Mouse (Mus musculus) left cerebral cortex, postnatal 14 days (tissue): Measurements from ENCODE around the gene Fcer1g. TPM values are rescaled to one million over a fixed set of nuclear protein-coding genes. Genes with fewer than 3 reads are reported as not detected.

ENCODE experiments used
- DNase-seq, 2 experiments: peaks; one replicate each; pipeline ENCODE4 v3.0.0; 2021 to 2022; ENCODE audit warnings: low spot score in 2 of 2, mixed read lengths in 1 of 2
- intact Hi-C: fragments of 180-260 bp; cut with DNase I; formaldehyde crosslinking; loops from one replicate; pipeline ENCODE4 v1.15.1; 2025
- total RNA-seq, 2 experiments: library from RNA; stranded (reverse); gene quantifications; 2 replicates each; pipeline ENCODE4 v1.2.3; 2021

The Fcer1g gene
- total RNA-seq, 2 experiments from 2014 or later, result 11.1 to 16.0 TPM

DNA sequence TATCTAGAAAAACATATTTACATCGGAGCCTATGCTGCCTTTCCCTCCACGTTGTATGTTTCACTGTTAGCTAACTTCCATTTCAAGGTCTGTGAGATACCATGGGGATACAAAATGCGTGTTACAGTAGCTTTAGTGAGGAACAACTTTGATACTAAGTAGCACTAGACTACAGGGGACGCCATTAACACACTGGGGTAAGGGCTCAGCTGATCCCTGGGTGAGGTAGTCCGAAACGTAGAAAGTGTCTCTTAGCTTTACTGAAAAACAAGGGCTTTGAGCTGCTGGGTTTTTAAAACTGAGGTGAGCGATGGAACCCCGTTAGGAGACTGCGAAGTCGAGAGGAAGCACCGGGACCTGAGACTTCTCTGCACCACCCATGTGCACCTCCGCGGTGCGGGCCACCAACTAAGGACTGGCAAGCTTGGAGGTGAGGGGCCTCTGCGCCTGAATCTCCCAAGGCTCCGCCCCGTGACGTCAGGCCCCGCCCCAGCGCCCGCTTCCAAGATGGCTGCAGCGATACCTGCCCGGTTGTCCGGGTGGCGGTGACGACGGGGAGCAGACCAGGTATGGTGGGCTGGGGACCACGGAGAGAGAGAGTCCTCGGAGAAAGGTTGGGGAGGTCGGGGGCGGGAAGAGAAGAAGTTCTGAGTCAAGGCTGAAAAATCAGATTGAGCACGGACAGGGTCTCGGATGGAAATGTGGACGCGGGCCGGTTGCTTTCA lies 35.8 kb upstream of the Fcer1g start, which contains the start of gene B4galt3:
TSS of gene B4galt3 (plus strand) at position 481 of the 725 bp plus-strand sequence.
- intact Hi-C loops, result no loop called here

DNA sequence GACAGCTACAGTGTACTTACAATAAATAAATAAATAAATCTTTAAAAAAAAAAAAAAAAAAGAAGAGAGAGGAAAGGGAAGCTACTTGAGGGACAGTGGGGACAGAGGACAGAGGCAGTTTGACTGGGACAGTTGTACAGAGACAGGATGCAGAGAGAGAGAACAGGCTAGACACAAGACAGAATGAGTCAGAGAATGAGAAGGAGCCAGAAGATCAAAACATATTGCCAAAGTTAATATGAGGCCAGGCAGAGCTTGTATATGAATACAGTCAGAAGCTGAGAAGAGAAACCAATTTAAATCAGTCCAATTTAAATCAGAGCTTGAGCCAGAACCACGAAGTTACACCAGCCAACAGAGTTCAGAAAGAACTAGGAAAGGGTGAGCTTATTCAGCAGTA lies 34.2 kb upstream of the Fcer1g start:
- DNase-seq, result no peak
- intact Hi-C loops, result no loop called here

More for the DNA sequence above, 35.8 kb upstream of the Fcer1g start, which contains the start of gene B4galt3:
- peak; percentile 89 to 94 for DNase-seq

DNA sequence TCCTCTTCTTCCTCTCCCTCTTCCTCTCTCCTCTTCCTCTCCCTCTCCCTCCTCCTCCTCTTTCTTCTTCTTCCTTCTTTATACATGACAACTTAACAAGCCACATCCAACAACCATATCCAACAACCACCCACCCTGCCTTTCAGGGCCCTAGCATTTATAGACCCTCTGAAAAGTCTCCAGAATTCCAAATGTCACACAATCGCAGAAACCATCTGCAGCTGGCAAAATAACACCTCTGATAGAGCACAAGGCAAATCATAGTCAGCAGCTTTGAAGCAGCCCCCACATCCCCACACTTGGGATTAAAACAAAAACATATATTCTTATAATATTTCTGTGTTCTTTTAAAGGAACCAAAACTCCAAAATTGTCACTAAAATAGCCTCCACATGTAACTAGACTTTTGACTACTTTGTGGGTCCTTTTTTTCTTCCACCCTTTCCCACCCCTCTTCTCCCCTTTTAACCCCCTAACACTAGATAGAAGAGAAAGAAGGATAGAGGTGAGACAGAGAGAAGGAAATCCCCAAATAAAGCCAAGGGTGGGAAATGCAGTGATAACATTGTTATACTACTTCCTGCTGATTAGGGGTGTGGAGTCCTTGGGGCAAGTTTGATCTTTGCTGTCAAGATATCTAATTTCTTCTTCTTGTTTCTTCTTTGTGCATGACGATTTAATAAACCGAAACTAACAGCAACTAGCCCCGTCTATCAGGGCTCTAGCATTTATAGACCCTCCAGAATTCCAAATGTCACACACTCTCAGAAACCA lies 32.0 kb upstream of the Fcer1g start:
- intact Hi-C loops, result no loop called here
- peak in 1 of 2 experiments; percentile 62 for DNase-seq

DNA sequence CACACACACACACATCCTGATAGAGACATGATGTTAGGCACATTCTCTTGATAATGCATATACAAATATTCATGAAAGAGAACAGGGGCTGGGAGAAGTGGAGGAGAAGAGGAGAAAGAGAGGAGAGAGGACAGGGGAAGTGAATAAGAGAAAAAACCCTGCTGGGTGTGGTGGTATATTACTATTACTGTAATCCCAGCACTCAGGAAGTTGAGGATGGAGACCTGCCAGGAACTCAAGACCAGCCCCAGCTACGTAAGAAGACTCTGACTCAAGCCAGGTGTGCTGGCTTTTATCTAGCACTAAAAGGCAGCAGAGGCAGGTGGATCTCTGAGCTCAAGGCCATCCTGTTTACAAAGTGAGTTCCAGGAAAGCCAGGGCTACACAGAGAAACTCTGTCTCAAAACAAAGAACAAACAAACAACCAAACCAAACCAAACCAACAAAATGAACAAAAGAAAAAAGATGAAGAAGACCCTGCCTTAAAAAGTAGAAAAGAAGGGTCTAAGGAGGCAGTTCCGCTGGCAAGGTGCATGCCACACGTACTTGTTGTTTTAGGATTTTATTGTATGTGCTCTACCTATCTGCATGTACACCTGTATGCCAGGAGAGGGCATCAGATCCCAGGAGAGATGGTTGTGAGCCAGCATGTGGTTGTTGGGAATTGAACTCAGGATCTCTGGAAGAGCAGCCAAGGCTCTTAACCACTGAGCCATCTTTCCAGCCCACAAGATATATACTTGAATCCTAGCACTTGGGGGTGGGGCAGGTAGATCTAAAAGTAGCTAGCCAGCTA lies 29.7 kb upstream of the Fcer1g start:
- intact Hi-C loops, result no loop called here
- DNase-seq, result no peak

DNA sequence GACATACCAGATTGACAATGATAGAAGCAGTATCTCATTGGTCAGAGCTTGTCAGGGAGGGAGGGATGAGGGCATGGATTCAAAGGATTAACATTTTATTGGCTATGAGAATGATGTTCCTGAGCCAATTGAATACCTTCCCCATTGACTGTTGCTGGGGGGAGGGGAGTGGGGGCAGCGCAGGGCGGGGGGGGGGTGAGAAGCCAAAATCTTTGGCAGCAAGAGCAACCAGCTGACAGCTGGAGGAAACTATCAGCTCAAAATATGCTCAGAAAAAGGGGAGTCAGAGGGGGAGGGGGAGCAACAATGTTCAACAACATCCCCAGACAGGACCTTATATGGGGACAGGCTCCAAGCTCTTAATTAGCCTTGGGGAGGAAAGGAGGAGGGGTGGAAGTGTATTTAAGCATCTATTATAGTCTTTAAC lies 29.0 kb upstream of the Fcer1g start:
- intact Hi-C loops, result no loop called here
- DNase-seq, result peak; percentile 53 to 88

DNA sequence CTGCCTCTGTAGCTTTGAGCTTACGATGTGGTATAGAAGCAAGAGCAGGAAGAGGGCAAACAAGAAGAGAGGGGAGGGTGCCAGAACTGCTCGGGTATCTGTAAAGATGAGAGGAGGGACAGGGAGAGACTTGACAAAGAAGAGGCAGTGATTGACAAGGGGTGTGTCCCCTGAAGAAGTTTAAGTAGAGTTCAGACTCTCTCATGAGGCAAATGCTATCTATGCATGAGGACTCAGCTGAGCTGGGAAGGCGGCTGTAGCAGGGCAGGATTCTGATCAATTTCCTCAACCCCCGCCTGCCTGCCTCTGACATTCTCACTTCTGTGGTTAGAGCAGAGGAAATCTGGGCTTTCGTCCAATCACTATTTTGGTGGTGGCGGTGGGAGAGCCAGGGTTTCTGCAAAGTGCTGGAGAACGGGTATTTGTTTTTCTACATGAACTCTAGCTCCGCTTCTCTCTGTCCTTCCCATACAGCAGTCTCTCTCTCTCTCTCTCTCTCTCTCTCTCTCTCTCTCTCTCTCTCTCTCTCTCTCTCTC lies 28.5 kb upstream of the Fcer1g start:
- intact Hi-C loops, result no loop called here
- DNase-seq, result peak; percentile 85 to 93

DNA sequence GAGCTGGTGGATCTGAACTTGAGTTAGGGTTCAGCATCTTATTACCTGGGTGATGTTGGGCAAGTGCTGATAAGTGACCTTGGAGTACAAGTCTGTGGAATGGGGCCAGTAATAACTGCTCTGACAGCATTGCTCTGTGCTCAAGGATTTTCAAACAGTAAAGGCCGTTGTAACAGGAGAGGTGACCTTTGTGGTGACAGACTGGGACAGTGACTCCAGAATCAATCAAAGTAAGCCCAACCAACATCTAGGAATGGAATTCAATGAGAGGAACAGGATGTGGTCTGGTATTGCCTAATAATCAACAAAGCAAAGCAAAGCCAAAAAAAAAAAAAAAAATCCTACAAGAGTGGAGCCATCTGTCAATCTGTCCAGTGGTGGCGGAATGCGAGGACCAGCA lies 26.2 kb upstream of the Fcer1g start:
- DNase-seq, result no peak
- intact Hi-C loops, result no loop called here

DNA sequence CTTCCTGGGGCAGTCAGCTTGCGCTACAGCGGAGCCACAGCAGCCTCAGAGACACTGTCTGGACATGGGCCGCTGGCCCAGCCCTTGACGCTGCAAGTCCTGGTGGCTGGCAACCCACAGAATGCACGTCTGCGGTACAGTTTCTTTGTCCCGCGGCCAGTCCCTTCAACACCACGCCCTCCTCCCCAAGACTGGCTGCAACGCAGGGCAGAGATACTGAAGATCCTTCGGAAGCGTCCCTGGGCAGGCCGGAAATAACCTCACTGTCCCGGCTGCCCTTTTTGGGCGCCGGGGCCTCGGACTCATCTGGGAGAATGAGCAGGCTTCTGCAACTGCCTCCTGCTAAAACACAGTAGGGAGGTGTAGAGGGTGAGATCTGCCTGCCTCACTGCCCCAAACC lies 24.8 kb upstream of the Fcer1g start:
- no peak for DNase-seq
- intact Hi-C loops, result loop anchor here (10.0 kb wide), 1 partner anchor 144 kb away; the partner anchor contains the start of gene Cfap126

DNA sequence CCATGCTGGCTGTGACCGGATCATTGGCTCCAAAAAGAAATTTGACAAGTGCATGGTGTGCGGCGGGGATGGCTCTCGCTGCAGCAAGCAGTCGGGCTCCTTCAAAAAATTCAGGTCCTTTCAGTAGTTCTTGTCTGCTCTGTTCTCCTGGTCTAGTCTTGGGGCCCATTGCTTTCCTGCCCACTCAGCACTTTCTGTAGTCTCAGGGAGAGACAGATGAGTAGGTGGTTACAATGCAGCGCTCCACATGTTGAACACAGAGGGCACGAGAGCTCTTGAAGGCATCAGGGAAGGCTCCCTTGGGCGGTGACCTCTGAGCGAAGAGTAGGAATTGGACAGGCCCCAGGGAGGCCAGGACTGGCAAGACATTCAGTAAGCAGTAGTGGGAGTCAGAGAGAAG lies 23.6 kb upstream of the Fcer1g start:
- no peak for DNase-seq
- intact Hi-C loops, result loop anchor here (10.0 kb wide), 1 partner anchor 143 kb away; the partner anchor contains the start of gene Cfap126

DNA sequence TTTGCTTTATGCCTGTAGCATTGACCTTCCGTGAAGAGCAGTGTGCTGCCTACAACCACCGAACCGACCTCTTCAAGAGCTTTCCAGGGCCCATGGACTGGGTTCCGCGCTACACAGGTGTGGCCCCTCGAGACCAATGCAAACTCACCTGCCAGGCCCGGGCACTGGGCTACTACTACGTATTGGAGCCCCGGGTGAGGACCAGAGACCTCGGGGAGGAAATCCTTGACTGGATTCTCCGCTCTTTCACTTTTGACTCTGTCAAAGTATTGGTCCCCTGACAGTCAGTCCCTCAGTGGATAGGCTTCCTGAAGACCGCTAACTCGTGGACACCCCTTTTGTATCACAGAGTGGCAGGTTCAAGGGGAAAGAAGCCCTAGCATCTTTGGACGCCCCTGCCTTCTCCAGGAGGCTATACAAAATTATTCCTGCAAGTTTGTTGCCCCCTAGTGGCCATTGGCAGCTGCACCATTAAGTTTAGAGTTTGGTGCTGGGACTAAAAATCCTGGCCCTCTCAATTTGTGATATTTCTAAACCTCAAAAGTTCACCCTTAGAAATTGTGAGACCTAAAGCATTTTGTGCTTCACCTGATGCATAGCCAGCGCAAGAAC lies 22.9 kb upstream of the Fcer1g start:
- intact Hi-C loops, result loop anchor here (10.0 kb wide), 1 partner anchor 142 kb away; the partner anchor contains the start of gene Cfap126
- DNase-seq, result peak; percentile 72 to 80

GRCm38 (mm10) chr1:171256095-171256818 lies 22.1 kb upstream of the Fcer1g start:
- no peak for DNase-seq
- intact Hi-C loops, result loop anchor here (10.0 kb wide), 1 partner anchor 141 kb away; the partner anchor contains the start of gene Cfap126

- DNase-seq, result no peak
- intact Hi-C loops, result loop anchor here (10.0 kb wide), 1 partner anchor 138 kb away; the partner anchor contains the start of gene Cfap126
These were observed 18.2 kb upstream of the Fcer1g start for GRCm38 (mm10) chr1:171252415-171252814.

GRCm38 (mm10) chr1:171251594-171252324 lies 17.6 kb upstream of the Fcer1g start:
- intact Hi-C loops, result loop anchor here (10.0 kb wide), 1 partner anchor 137 kb away; the partner anchor contains the start of gene Cfap126

GRCm38 (mm10) chr1:171250680-171251593 lies 16.8 kb upstream of the Fcer1g start, which contains the start of gene Ndufs2:
Gene Ndufs2, minus strand, starts transcription at chr1:171251388.
- intact Hi-C loops, result loop anchor here (10.0 kb wide), 1 partner anchor 136 kb away; the partner anchor contains the start of gene Cfap126

More at GRCm38 (mm10) chr1:171251594-171252324, 17.6 kb upstream of the Fcer1g start:
- no peak for DNase-seq

DNA sequence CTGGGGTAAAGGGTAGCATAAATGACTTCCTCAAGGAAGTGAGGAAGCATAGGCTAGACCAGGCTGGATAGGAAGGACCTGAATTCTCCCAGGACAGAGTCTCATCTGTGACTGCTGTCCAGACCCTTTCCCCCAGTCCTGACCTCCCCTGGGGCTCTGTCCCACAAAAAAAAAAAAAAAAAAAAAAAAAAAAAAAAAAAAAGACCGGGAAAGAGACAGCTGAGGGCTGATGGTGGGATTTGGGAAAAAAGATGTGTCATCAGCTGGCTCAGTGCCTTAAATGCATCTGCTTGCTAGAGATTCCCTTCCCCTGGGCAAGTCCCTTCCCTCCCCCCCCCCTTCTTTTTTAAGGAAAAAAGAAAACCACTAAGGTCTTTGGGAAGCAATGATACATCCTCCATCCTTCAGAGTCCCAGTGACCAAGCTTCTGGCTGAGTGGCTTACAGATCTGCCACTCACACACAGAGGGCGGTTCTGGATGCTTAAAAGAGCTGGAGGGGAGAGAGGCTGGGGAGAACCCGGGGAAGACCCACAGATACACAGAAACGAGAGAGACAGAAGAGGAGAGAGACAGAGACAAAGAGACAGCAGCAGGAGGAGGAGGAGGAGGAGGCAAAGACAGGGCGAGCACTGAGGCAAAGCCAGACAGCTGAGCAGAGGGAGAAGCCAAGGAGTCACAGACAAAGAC lies 15.9 kb upstream of the Fcer1g start, which contains the start of gene Adamts4:
TSS of gene Adamts4 (plus strand) at position 509 of the 688 bp plus-strand sequence.
- intact Hi-C loops, result loop anchor here (10.0 kb wide), 1 partner anchor 135 kb away; the partner anchor contains the start of gene Cfap126

More at GRCm38 (mm10) chr1:171250680-171251593, 16.8 kb upstream of the Fcer1g start, which contains the start of gene Ndufs2:
- DNase-seq, result no peak

More for the DNA sequence above, 15.9 kb upstream of the Fcer1g start, which contains the start of gene Adamts4:
- DNase-seq, result peak; percentile 47 to 63
